Mouse (Mus musculus) inflammation-experienced regulatory T-cells, adult 16 weeks (primary cell): Measurements from ENCODE around the gene Topaz1. TPM values are rescaled to one million over a fixed set of nuclear protein-coding genes. Genes with fewer than 3 reads are reported as not detected.

Experiments
- polyA plus RNA-seq: library from polyadenylated mRNA; unstranded; fragments of 100-300 nt; shearing (Covaris generic); gene quantifications from one replicate; pipeline ENCODE4 v1.2.1, GENCODE M21; 2017

Topaz1 gene
- polyA plus RNA-seq, result 0.18 TPM

GRCm38 (mm10) chr9:122747060-122747459, at the start of gene Topaz1:
Gene Topaz1 (plus strand): TSS chr9:122747346.

GRCm38 (mm10) chr9:122805053-122805844, 58.1 kb downstream of the Topaz1 start, which contains the start of gene Tcaim:
Gene Tcaim (plus strand): TSS chr9:122805539.

GRCm38 (mm10) chr9:122843760-122844159, 96.6 kb downstream of the Topaz1 start, which contains the start of gene Gm35549:
Gene Gm35549 (minus strand): TSS chr9:122844035.

Other genes starting within 250 kb of the Topaz1 start
- 20.0 TPM for gene Tcaim, start 58.2 kb downstream of the Topaz1 start, polyA plus RNA-seq
- gene Gm35549, start 96.7 kb downstream of the Topaz1 start, polyA plus RNA-seq, result 1.4 TPM
- 118 TPM for gene Zfp445, start 118.7 kb downstream of the Topaz1 start, polyA plus RNA-seq
- gene Zkscan7, start 138.3 kb downstream of the Topaz1 start, polyA plus RNA-seq, result 6.6 TPM
- not detected for gene Zfp105, start 175.7 kb downstream of the Topaz1 start, polyA plus RNA-seq
- gene 1110059G10Rik, start 203.7 kb downstream of the Topaz1 start, polyA plus RNA-seq, result 34.1 TPM
- 6.9 TPM for gene Kif15, start 203.7 kb downstream of the Topaz1 start, polyA plus RNA-seq